Mouse (Mus musculus): Measurements from ENCODE around the gene Hoxa6.
A peak's percentile ranks its signal among the peaks of the same experiment; 100 is the strongest.

Hoxa6 gene

DNA sequence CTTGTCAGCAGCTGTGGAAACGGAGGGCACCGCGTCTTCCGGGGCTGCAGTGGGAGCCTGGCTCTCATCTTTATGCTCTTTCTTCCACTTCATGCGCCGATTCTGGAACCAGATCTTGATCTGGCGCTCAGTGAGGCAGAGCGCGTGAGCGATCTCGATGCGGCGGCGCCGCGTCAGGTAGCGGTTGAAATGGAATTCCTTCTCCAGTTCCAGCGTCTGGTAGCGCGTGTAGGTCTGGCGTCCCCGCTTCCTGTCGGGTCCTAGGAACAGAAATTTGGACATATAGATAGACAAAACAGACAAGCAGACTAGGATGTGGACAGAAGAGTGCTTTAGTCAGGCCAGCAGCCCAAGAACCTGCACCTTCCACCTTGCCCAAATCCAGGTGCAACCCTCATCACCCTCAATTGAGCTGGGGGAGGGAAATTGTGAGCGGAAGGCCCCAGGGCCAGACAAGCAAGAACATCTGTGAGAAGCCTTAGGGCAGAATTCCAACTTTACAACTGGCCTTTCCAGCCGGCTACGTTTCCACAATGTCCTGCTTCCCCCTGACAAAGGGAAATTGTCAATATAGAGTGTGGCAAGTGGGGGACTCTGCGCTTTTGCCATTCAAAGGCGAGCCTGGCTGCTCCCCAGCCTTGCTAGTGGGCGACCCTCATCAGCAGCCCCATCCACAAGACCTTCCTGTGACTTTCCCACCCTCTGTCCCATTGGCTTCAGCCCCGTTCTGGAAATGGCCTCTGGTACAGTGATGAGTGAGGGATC lies 7.4 kb upstream of the Hoxa6 start:
- Histone ChIP-seq H3K36me3 (ENCODE audit: insufficient read depth, low read length) (no peaks in the 10 kb centered on the region), H3K4me1 (replicated peaks; ENCODE audit: low read depth, low read length) (peaks cover 49% of the 10 kb centered on the region)
- TF ChIP-seq NANOG (IDR thresholded peaks at IDR 0.05; ENCODE audit: borderline replicate concordance, low read length): no peak
- no peak for TF ChIP-seq POU5F1 (IDR thresholded peaks at IDR 0.05; ENCODE audit: borderline replicate concordance, low read length)
- TF ChIP-seq CTCF (conservative IDR thresholded peaks at IDR 0.05; ENCODE audit: low read length): no peak

DNA sequence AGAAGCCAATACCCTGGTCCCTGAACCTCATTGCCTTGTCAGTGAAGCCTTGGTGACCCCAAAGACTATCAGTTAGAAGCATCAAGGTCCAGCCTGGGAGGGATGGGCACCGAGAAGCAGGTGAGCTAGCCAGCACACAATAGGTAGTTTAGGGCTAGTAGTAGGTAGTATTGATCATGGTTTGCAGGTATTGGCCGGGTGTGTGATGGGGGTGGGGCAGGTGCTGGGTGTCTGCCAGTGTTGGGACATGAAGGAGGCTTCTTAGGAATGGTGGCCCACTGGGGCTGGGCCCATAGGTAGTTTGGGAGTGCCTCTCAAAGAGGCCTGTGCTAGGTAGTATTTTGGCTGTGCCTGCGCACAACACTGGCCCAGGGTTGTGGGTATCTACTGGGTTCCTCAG lies 6.5 kb upstream of the Hoxa6 start:
- Histone ChIP-seq H3K9me3 (ENCODE audit: low read length) (no peaks in the 10 kb centered on the region), H3K4me3 (replicated peaks; ENCODE audit: low read length) (no peak overlapping the region), H3K4me1 (replicated peaks; ENCODE audit: low read depth, low read length) (peaks cover 50% of the 10 kb centered on the region), H3K27me3 (ENCODE audit: insufficient read depth, low read length) (peaks cover 99% of the 10 kb centered on the region), H3K36me3 (ENCODE audit: insufficient read depth, low read length) (no peaks in the 10 kb centered on the region)
- TF ChIP-seq CTCF (conservative IDR thresholded peaks at IDR 0.05; ENCODE audit: low read length) (no peak), NANOG (IDR thresholded peaks at IDR 0.05; ENCODE audit: borderline replicate concordance, low read length) (no peak), POU5F1 (IDR thresholded peaks at IDR 0.05; ENCODE audit: borderline replicate concordance, low read length) (no peak)

More for the DNA sequence above, 7.4 kb upstream of the Hoxa6 start:
- H3K27me3 ChIP-seq (ENCODE audit: insufficient read depth, low read length): peaks cover 100% of the 10 kb centered on the region
- H3K4me3 ChIP-seq (replicated peaks; ENCODE audit: low read length): no peak overlapping the region
- no peaks in the 10 kb centered on the region for H3K9me3 ChIP-seq (ENCODE audit: low read length)

DNA sequence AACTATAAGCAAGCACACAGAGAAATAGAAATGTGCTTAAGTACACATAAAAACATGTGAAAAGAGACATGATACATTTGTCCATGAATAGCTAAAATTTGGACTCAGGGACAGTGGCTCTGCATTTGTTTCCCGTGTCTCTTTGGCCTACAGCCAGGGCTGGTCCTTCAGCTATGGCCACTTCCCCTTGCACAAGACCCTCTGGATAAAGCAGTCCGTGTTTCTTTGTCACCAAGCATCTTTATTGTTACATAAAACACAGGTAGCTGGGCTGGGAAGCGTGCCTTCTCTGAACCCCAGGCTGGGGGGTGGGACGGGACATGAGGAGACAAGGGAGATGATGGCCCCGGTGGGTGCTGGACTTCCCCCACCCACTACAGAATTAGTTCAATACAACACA lies 5.7 kb upstream of the Hoxa6 start:
- Histone ChIP-seq H3K4me3 (replicated peaks; ENCODE audit: low read length) (no peak overlapping the region), H3K4me1 (replicated peaks; ENCODE audit: low read depth, low read length) (peaks cover 51% of the 10 kb centered on the region), H3K36me3 (ENCODE audit: insufficient read depth, low read length) (no peaks in the 10 kb centered on the region), H3K9me3 (ENCODE audit: low read length) (no peaks in the 10 kb centered on the region), H3K27me3 (ENCODE audit: insufficient read depth, low read length) (peaks cover 99% of the 10 kb centered on the region)
- TF ChIP-seq NANOG (IDR thresholded peaks at IDR 0.05; ENCODE audit: borderline replicate concordance, low read length) (no peak), CTCF (conservative IDR thresholded peaks at IDR 0.05; ENCODE audit: low read length) (no peak), POU5F1 (IDR thresholded peaks at IDR 0.05; ENCODE audit: borderline replicate concordance, low read length) (no peak)

DNA sequence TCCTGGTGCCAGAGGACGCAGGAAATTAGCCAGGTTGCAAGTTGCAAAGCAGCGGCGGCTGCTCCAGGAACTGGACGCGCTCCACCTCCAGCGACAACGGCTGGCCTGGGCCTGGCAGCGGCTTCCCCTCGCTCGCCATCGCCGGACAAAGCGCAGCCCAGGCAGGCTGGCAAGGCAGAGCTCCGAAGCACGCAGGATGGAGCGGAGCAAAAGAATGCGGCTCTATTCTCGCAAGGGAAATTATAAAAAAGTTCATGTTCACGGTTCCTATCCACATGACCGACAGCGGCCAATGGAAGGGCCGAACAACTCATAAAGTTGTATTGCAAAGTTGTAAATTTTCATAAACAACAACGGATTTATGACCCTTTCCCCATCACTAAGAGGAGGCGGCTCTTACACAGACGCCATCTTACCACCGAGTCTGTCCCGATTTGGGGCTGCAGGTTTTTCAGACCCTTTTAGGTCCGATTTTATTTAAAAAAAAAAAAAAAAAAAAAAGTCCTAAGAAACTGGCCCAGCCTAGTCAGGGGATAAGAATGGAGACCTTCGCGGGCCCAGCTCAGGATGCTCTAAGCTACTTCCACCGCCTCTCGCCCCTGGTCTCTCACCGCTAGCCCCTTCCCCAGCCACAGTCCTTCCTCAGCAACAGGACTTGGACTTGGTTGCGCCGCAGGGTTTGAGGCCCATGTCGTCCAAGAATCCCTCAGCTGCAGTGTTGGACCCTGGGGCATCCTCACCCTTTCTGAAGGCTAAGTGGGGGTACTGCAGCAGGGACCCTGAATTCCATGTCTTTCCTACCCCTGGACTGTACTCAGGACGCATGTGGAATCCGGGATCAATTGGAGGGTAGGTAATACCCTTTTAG lies 4.8 kb upstream of the Hoxa6 start, which contains the start of the genes Hoxa3 and Gm28308:
Hoxa3 (minus strand) TSS at position 218 of the 868 bp plus-strand sequence.
Gm28308 (minus strand) TSS at position 221 of the 868 bp plus-strand sequence.
- TF ChIP-seq POU5F1 (IDR thresholded peaks at IDR 0.05; ENCODE audit: borderline replicate concordance, low read length) (no peak), CTCF (conservative IDR thresholded peaks at IDR 0.05; ENCODE audit: low read length) (no peak), NANOG (IDR thresholded peaks at IDR 0.05; ENCODE audit: borderline replicate concordance, low read length) (no peak)
- Histone ChIP-seq H3K4me3 (replicated peaks; ENCODE audit: low read length) (peak within 1 kb of the TSS; percentile 35; the same call in 1 of the 2 replicates), H3K9me3 (ENCODE audit: low read length) (no peaks in the 10 kb centered on the region)

DNA sequence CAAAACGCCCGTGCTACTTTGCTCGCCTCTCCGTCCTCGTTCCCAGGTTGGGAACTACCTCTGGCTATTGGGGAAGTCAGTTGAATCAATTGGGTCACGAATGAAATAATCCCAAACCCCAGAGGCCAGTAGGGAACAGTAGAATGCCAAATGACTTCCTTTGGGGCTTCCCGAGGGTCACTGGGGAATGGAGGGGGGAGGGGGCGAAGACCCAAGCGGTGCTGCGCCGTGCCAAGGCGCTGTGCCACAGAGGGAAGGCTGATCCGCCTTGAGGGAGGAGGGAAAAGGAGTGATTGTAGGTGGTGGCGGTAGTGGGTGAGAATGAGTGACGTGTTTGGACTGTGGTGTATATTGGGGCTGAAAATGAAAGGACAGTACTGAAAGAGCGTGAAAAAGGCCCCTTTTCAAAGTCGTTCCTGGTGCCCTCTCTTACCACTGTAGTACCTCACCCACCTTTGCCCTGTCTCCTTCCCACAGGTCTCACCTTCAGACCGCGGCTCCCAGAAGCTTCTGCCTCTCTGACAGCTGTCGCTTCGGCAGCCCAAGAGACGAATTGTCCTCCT lies 4.1 kb upstream of the Hoxa6 start:
- H3K9me3 ChIP-seq (ENCODE audit: low read length): no peaks in the 10 kb centered on the region
- TF ChIP-seq CTCF (conservative IDR thresholded peaks at IDR 0.05; ENCODE audit: low read length) (no peak), POU5F1 (IDR thresholded peaks at IDR 0.05; ENCODE audit: borderline replicate concordance, low read length) (no peak), NANOG (IDR thresholded peaks at IDR 0.05; ENCODE audit: borderline replicate concordance, low read length) (no peak)
- H3K4me3 ChIP-seq (replicated peaks; ENCODE audit: low read length): peak overlapping the region; percentile 35; the same call in 1 of the 2 replicates
- peaks cover 57% of the 10 kb centered on the region for H3K4me1 ChIP-seq (replicated peaks; ENCODE audit: low read depth, low read length)
- no peaks in the 10 kb centered on the region for H3K36me3 ChIP-seq (ENCODE audit: insufficient read depth, low read length)
- peaks cover 98% of the 10 kb centered on the region for H3K27me3 ChIP-seq (ENCODE audit: insufficient read depth, low read length)

More for the DNA sequence above, 4.8 kb upstream of the Hoxa6 start, which contains the start of the genes Hoxa3 and Gm28308:
- Histone ChIP-seq H3K4me1 (replicated peaks; ENCODE audit: low read depth, low read length) (peaks cover 59% of the 10 kb centered on the region), H3K36me3 (ENCODE audit: insufficient read depth, low read length) (no peaks in the 10 kb centered on the region), H3K27me3 (ENCODE audit: insufficient read depth, low read length) (peaks cover 98% of the 10 kb centered on the region)

DNA sequence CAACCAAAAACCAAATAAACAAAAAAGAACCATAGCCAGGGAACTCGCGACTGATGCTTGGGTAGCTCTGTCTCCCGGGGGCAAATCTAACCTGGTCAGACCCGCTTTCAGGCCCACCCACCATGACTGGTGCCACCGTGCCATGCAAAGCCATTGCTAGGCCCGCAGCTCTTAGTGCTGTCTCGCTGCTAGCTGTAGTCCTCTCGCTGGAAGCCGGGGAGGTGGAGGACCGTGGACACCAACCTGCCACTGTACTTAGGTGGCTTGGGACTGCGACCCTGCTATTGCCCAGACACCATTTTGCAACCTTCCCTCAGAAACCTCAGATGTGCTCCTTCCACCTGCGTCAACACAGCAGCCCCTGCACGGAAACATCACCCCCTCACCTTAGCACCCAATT lies 3.4 kb upstream of the Hoxa6 start:
- H3K9me3 ChIP-seq (ENCODE audit: low read length): no peaks in the 10 kb centered on the region
- H3K4me3 ChIP-seq (replicated peaks; ENCODE audit: low read length): 0 out of 2 replicates have a peak overlapping the region, but pooled peaks have one; percentile 26
- H3K4me1 ChIP-seq (replicated peaks; ENCODE audit: low read depth, low read length): peaks cover 53% of the 10 kb centered on the region
- TF ChIP-seq CTCF (conservative IDR thresholded peaks at IDR 0.05; ENCODE audit: low read length) (no peak), NANOG (IDR thresholded peaks at IDR 0.05; ENCODE audit: borderline replicate concordance, low read length) (no peak), POU5F1 (IDR thresholded peaks at IDR 0.05; ENCODE audit: borderline replicate concordance, low read length) (no peak)
- peaks cover 98% of the 10 kb centered on the region for H3K27me3 ChIP-seq (ENCODE audit: insufficient read depth, low read length)
- no peaks in the 10 kb centered on the region for H3K36me3 ChIP-seq (ENCODE audit: insufficient read depth, low read length)

DNA sequence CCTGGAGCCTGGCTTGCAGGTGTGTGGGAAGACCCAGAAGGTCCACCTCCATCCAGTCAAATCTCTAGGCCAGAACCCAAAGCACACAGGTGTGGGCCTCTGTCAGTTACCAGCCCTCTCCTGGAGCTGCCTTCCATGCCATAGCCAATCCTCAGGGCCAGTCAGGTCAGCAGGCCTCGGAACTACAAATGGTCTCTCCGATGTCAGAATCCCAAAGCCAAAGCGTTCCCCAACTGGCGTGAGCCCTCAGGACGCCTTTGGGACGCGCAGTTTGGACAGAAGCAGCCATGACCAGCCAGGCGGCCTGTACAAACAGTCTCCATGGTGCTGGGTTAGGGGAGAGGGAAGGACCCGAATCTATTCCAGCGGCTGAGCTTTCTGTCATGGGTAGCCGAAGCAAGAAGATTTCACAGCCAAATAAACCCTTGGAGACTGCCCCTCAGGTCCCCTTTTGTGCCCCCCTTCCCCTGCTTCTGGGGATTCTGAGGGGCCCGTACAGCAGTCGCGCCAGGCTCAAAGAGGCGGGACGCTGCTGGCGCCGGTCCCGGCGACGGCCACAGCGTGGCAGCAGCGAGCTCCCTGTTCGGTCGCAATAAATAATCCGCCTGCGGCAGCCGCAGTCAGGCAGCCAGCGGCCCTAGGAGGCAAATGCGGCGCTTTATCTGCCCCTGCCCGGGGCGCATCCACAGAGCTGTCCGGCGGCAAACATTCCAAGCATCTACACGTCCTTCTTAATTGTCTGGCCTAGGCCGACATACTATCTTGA lies 2.8 kb upstream of the Hoxa6 start:
- peaks cover 98% of the 10 kb centered on the region for H3K27me3 ChIP-seq (ENCODE audit: insufficient read depth, low read length)
- H3K4me3 ChIP-seq (replicated peaks; ENCODE audit: low read length): 0 out of 2 replicates have a peak overlapping the region, but pooled peaks have one; percentile 26
- H3K4me1 ChIP-seq (replicated peaks; ENCODE audit: low read depth, low read length): peaks cover 50% of the 10 kb centered on the region
- no peaks in the 10 kb centered on the region for H3K36me3 ChIP-seq (ENCODE audit: insufficient read depth, low read length)
- no peak for TF ChIP-seq NANOG (IDR thresholded peaks at IDR 0.05; ENCODE audit: borderline replicate concordance, low read length)
- no peak for TF ChIP-seq POU5F1 (IDR thresholded peaks at IDR 0.05; ENCODE audit: borderline replicate concordance, low read length)
- TF ChIP-seq CTCF (conservative IDR thresholded peaks at IDR 0.05; ENCODE audit: low read length): no peak
- H3K9me3 ChIP-seq (ENCODE audit: low read length): no peaks in the 10 kb centered on the region
